Mouse (Mus musculus) heart, adult 18-20 months (tissue): ENCODE measurements around the gene Icos. TPM values are rescaled to one million over a fixed set of nuclear protein-coding genes. Genes with fewer than 3 reads are reported as not detected.

ENCODE experiments used
- DNase-seq, 2 experiments: peaks; one replicate each; pipeline ENCODE4 v3.0.0; 2021 to 2022; ENCODE audit warnings: mixed read lengths in 1 of 2
- total RNA-seq, 2 experiments: library from RNA; stranded (reverse); gene quantifications; 2 replicates each; pipeline ENCODE4 v1.2.3; 2021

Gene Icos
- total RNA-seq, 2 experiments from 2014 or later: 0.25 to 0.59 TPM

DNA sequence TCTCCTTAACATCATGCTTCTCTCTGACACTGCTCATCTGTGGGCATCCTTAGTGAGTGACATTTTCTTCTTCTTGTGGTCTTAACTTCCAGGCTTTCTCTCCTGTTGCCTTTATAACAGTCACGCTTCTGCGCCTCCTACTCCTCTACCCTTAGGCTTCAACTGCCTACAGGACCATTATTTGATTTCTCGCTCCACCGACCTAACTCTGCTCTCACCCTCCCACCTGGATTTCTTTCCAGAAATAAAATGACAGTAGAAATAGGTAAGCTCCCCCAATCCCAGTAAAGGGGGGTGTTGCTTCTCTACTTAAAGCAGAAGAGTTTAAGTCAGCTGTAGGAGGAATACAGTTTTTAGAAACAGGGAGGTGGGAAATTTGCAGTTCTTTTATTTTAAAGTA is 62.7 kb downstream of the Icos start:
- DNase-seq: no peak

DNA sequence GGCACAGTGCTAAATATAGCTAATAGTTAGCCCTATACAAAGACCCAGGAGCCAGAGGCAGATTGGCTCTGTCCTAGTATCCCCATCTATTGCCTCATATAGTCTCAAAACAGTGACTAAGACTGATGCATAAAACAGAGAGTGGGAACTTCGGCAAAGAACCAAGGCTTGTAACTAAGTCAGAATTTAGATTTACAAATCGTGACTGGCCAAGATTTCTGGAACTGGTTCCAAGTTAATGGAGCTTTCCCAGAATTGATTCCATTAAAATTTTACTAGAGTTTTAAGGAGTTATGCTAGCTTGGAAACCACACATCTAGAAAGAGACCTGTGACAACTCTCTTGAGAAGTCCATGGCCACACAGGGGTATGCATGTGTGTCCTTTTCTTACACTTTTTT is 65.1 kb downstream of the Icos start:
- no peak for DNase-seq

DNA sequence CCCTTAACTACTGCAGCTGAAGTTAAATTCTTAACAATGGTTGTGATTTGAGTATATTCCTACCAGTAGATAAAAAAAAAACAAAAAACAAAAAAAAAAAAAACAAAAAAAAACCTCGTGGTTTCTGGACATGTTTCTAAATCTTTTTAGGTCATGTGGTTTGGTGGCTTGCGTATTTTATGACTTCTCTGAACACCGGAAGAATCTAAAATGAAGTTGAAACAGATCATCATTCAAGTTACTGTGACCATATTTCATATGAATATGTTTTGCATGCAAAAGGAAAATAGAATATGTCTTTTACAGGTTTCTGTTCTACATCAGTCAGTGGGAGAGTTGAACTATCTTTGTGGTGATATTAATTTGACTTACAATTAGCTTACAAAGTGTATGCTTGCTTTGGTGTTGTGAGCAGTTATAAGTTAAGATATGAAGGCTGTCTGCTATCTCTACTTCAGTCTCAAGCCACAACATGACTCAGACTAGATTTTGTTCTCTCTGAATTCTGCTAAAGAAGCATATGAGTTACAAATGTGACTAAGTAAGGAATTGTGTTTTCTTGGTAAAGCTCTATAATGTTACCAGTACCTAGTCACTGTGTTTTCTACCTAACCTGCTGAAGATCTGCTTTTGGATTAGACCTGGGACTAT is 68.5 kb downstream of the Icos start:
- no peak for DNase-seq

DNA sequence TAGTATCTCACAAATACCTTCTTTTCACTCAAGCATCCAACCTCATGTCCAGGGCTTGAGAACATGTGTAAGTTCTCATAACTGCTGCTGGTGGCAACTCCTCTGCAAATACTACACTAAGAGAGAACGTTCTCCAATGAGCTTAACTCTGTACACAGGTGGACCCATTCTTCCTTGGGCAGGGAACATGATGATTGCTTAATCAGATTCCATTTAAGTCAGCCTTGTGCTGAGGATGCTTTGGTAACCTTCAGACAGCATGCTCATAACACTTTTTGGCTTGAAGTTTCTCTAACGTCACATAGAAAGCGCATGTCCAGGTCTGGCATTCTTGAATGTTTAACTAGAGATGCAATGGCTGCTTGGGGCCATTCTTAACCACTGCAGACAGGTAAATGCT is 69.6 kb downstream of the Icos start:
- no peak for DNase-seq

Other genes starting within 250 kb of the Icos start
- gene Ctla4, start 90.9 kb upstream of the Icos start, total RNA-seq: 1 to 10 TPM in 1 of 2 experiments, under 1 TPM in 1; 0.57 to 1.1 TPM